Mouse (Mus musculus) embryonic facial prominence, embryonic 15.5 days (tissue): ENCODE measurements around the gene Rabgef1. TPM values are rescaled to one million over a fixed set of nuclear protein-coding genes. Genes with fewer than 3 reads are reported as not detected.

ENCODE experiments used
- ATAC-seq: fragments of 200-750 bp; cut with Nextera tagmentation; 2 replicates; pipeline ENCODE4 v1.8.0; 2017; ENCODE audit warnings: low read depth, moderate TSS enrichment; ENCODE audit not compliant: insufficient number of reproducible peaks, low FRiP score, low TSS enrichment
- H3K27ac ChIP-seq: fragments of 300-500 bp; sonication (generic); replicated peaks from 2 replicates; pipeline ENCODE4 v1.5.1; 2015; ENCODE audit warnings: mild to moderate bottlenecking, inconsistent platforms
- H3K27me3 ChIP-seq: fragments of 300-500 bp; sonication (generic); 2 replicates; pipeline ENCODE4 v1.6.1; 2015; ENCODE audit warnings: inconsistent platforms
- H3K36me3 ChIP-seq: fragments of 300-500 bp; sonication (generic); 2 replicates; pipeline ENCODE4 v1.6.1; 2015; ENCODE audit warnings: mild to moderate bottlenecking, inconsistent platforms
- H3K4me1 ChIP-seq: fragments of 300-500 bp; sonication (generic); 2 replicates; pipeline ENCODE4 v1.6.1; 2015; ENCODE audit warnings: inconsistent platforms
- H3K4me2 ChIP-seq: fragments of 300-500 bp; sonication (generic); replicated peaks from 2 replicates; pipeline ENCODE4 v1.6.1; 2015; ENCODE audit warnings: mild to moderate bottlenecking, inconsistent platforms
- H3K4me3 ChIP-seq: fragments of 300-500 bp; sonication (generic); replicated peaks from 2 replicates; pipeline ENCODE4 v1.5.1; 2015; ENCODE audit warnings: mild to moderate bottlenecking, inconsistent platforms
- H3K9ac ChIP-seq: fragments of 300-500 bp; sonication (generic); 2 replicates; pipeline ENCODE4 v1.6.1; 2015; ENCODE audit warnings: inconsistent platforms
- H3K9me3 ChIP-seq: fragments of 300-500 bp; sonication (generic); replicated peaks from 2 replicates; pipeline ENCODE4 v1.6.1; 2016; ENCODE audit warnings: inconsistent platforms
- WGBS: fragments of 180-500 bp; shearing (Covaris S2); methylation state at CpG from one replicate; pipeline ENCODE4 v1.1.7; 2015; 5-methylcytosine and 5-hydroxymethylcytosine counted together
- polyA plus RNA-seq: library from polyadenylated mRNA; unstranded; fragments of >200 nt; fragmentation: Nextera tagmentation; extraction: Ambion mirVana; gene quantifications from 2 replicates; pipeline ENCODE4 v1.2.1, GENCODE M21; 2015

Rabgef1 gene
- 30.1 and 32.6 TPM in 2 replicates for polyA plus RNA-seq

- H3K27me3 ChIP-seq: no peaks in the 10 kb centered on the region
- H3K4me3 ChIP-seq: peak within 1 kb of the TSS; percentile 74
Measured at GRCm38 (mm10) chr5:130171423-130171954, at the start of gene Rabgef1. Gene Rabgef1 (plus strand): TSS chr5:130171798.

GRCm38 (mm10) chr5:130122355-130122754 is 49.2 kb upstream of the Rabgef1 start:
- no peaks in the 10 kb centered on the region for H3K27me3 ChIP-seq
- no peak overlapping the region for H3K4me2 ChIP-seq
- no peak overlapping the region for H3K27ac ChIP-seq
- H3K4me3 ChIP-seq: no peak overlapping the region
- H3K36me3 ChIP-seq: no peaks in the 10 kb centered on the region
- no peaks in the 10 kb centered on the region for H3K9me3 ChIP-seq
- no peak overlapping the region for H3K9ac ChIP-seq
- 87% methylated on average over 2 of the region's 2 CpGs for WGBS
- peaks cover 39% of the 10 kb centered on the region for H3K4me1 ChIP-seq
- ATAC-seq: no peak

More at GRCm38 (mm10) chr5:130171423-130171954, at the start of gene Rabgef1:
- H3K9ac ChIP-seq: peak within 1 kb of the TSS; percentile 85
- H3K36me3 ChIP-seq: no peaks in the 10 kb centered on the region
- peak within 1 kb of the TSS; percentile 81 for H3K27ac ChIP-seq
- ATAC-seq: peak; percentile 92
- H3K4me2 ChIP-seq: peak within 1 kb of the TSS; percentile 72
- H3K4me1 ChIP-seq: peaks cover 24% of the 10 kb centered on the region
- no peaks in the 10 kb centered on the region for H3K9me3 ChIP-seq
- under 1% methylated on average over 58 of the region's 62 CpGs for WGBS

GRCm38 (mm10) chr5:130124271-130124670 is 47.3 kb upstream of the Rabgef1 start:
- Histone ChIP-seq H3K36me3 (no peaks in the 10 kb centered on the region), H3K27me3 (no peaks in the 10 kb centered on the region), H3K4me2 (no peak overlapping the region), H3K9me3 (no peaks in the 10 kb centered on the region), H3K9ac (no peak overlapping the region), H3K4me1 (peaks cover 29% of the 10 kb centered on the region), H3K4me3 (no peak overlapping the region), H3K27ac (0 out of 2 replicates have a peak overlapping the region, but pooled peaks have one; percentile 34)
- 50% methylated on average over 5 of the region's 5 CpGs for WGBS
- ATAC-seq: no peak

GRCm38 (mm10) chr5:130128686-130129523 is 42.7 kb upstream of the Rabgef1 start:
- H3K27me3 ChIP-seq: no peaks in the 10 kb centered on the region
- no peak overlapping the region for H3K9ac ChIP-seq
- peak; percentile 64 for ATAC-seq
- peaks cover 11% of the 10 kb centered on the region for H3K4me1 ChIP-seq
- 0 out of 2 replicates have a peak, but pooled peaks cover 3% of the 10 kb centered on the region for H3K36me3 ChIP-seq
- no peak overlapping the region for H3K4me2 ChIP-seq
- WGBS: 44% methylated on average over 11 of the region's 11 CpGs
- peak overlapping the region; percentile 45 for H3K27ac ChIP-seq
- H3K9me3 ChIP-seq: no peaks in the 10 kb centered on the region
- H3K4me3 ChIP-seq: no peak overlapping the region

- H3K27me3 ChIP-seq: no peaks in the 10 kb centered on the region
- H3K27ac ChIP-seq: peak overlapping the region; percentile 45
- ATAC-seq: no peak
- H3K4me3 ChIP-seq: no peak overlapping the region
- 61% methylated on average over 5 of the region's 5 CpGs for WGBS
- H3K9ac ChIP-seq: no peak overlapping the region
- no peak overlapping the region for H3K4me2 ChIP-seq
- H3K36me3 ChIP-seq: 0 out of 2 replicates have a peak, but pooled peaks cover 3% of the 10 kb centered on the region
- no peaks in the 10 kb centered on the region for H3K9me3 ChIP-seq
- H3K4me1 ChIP-seq: peaks cover 11% of the 10 kb centered on the region
Measured at GRCm38 (mm10) chr5:130129524-130129793, 42.1 kb upstream of the Rabgef1 start.

- no peaks in the 10 kb centered on the region for H3K27me3 ChIP-seq
- H3K27ac ChIP-seq: no peak overlapping the region
- H3K4me1 ChIP-seq: peaks cover 4% of the 10 kb centered on the region
- H3K9me3 ChIP-seq: no peaks in the 10 kb centered on the region
- H3K4me3 ChIP-seq: no peak overlapping the region
- H3K36me3 ChIP-seq: peaks cover 16% of the 10 kb centered on the region; the same call in 1 of the 2 replicates
- no peak for ATAC-seq
- H3K9ac ChIP-seq: no peak overlapping the region
- WGBS: 91% methylated on average over 13 of the region's 13 CpGs
- no peak overlapping the region for H3K4me2 ChIP-seq
Measured at GRCm38 (mm10) chr5:130136597-130136996, 35.0 kb upstream of the Rabgef1 start.

- peaks cover 16% of the 10 kb centered on the region for H3K4me1 ChIP-seq
- H3K36me3 ChIP-seq: peaks cover 13% of the 10 kb centered on the region; the same call in 1 of the 2 replicates
- no peak overlapping the region for H3K27ac ChIP-seq
- H3K4me2 ChIP-seq: no peak overlapping the region
- ATAC-seq: no peak
- no peak overlapping the region for H3K9ac ChIP-seq
- no peaks in the 10 kb centered on the region for H3K27me3 ChIP-seq
- 24% methylated on average over 8 of the region's 8 CpGs for WGBS
- H3K9me3 ChIP-seq: no peaks in the 10 kb centered on the region
- no peak overlapping the region for H3K4me3 ChIP-seq
Measured at GRCm38 (mm10) chr5:130139393-130139792, 32.2 kb upstream of the Rabgef1 start.

GRCm38 (mm10) chr5:130141138-130141537 is 30.5 kb upstream of the Rabgef1 start:
- Histone ChIP-seq H3K36me3 (peaks cover 6% of the 10 kb centered on the region; the same call in 1 of the 2 replicates), H3K27ac (peak overlapping the region; percentile 71), H3K9me3 (no peaks in the 10 kb centered on the region), H3K4me1 (peaks cover 27% of the 10 kb centered on the region), H3K9ac (no peak overlapping the region), H3K4me2 (no peak overlapping the region), H3K27me3 (no peaks in the 10 kb centered on the region), H3K4me3 (no peak overlapping the region)
- no peak for ATAC-seq
- 45% methylated on average over 5 of the region's 5 CpGs for WGBS

GRCm38 (mm10) chr5:130142041-130142440 is 29.6 kb upstream of the Rabgef1 start:
- Histone ChIP-seq H3K4me1 (peaks cover 27% of the 10 kb centered on the region), H3K27ac (peak overlapping the region; percentile 71), H3K9ac (no peak overlapping the region), H3K9me3 (no peaks in the 10 kb centered on the region), H3K27me3 (no peaks in the 10 kb centered on the region), H3K36me3 (no peaks in the 10 kb centered on the region), H3K4me3 (no peak overlapping the region), H3K4me2 (no peak overlapping the region)
- 34% methylated on average over 4 of the region's 4 CpGs for WGBS
- ATAC-seq: no peak

- Histone ChIP-seq H3K9ac (no peak overlapping the region), H3K4me1 (peaks cover 27% of the 10 kb centered on the region), H3K4me2 (no peak overlapping the region), H3K27me3 (no peaks in the 10 kb centered on the region), H3K9me3 (no peaks in the 10 kb centered on the region), H3K4me3 (no peak overlapping the region), H3K27ac (no peak overlapping the region), H3K36me3 (no peaks in the 10 kb centered on the region)
- ATAC-seq: no peak
- WGBS: 89% methylated on average over 7 of the region's 7 CpGs
Measured at GRCm38 (mm10) chr5:130143101-130143500, 28.5 kb upstream of the Rabgef1 start.

- peak overlapping the region; percentile 66 for H3K4me3 ChIP-seq
Measured at GRCm38 (mm10) chr5:130143977-130144333, 27.6 kb upstream of the Rabgef1 start.

More at GRCm38 (mm10) chr5:130143977-130144333, 27.6 kb upstream of the Rabgef1 start:
- H3K4me1 ChIP-seq: peaks cover 27% of the 10 kb centered on the region
- peak overlapping the region; percentile 6; the same call in 1 of the 2 replicates for H3K9ac ChIP-seq
- peak overlapping the region; percentile 95 for H3K4me2 ChIP-seq
- peaks cover 5% of the 10 kb centered on the region; the same call in 1 of the 2 replicates for H3K36me3 ChIP-seq
- 4% methylated on average over 20 of the region's 20 CpGs for WGBS
- H3K27me3 ChIP-seq: no peaks in the 10 kb centered on the region
- no peaks in the 10 kb centered on the region for H3K9me3 ChIP-seq
- no peak for ATAC-seq
- peak overlapping the region; percentile 79 for H3K27ac ChIP-seq
